Mouse (Mus musculus): ENCODE data around the gene Olfr224. TPM values are rescaled to one million over a fixed set of nuclear protein-coding genes. Genes with fewer than 3 reads are reported as not detected.

The Olfr224 gene
- not detected in 2 replicates for polyA plus RNA-seq (2012; rRNA removed)

DNA sequence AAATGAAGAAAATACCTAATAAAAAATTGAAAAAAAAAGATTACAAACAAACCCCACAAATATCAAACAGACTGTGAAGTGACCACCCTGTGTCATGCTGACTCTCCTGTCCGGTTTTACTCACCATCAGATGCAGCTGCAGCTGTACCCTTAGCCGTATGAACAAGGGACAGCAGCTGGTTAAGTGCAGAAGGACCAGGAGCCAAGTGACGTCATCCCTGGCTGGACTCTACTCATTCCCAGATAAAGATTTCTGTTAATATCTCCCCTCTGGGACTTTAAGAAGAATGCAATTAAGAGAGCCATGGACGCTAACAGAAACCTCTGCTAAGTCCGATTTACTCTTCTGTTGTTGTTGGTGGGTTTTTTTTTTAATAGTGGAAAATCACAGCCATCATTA, at the start of gene Olfr224:
Olfr224 (minus strand) TSS at position 149 of the 400 bp plus-strand sequence.
- H3K27me3 ChIP-seq (ENCODE audit: control insufficient read depth, insufficient read depth, low read length), result no peaks in the 10 kb centered on the region
- WGBS, result 84% methylated on average over 5 of the region's 5 CpGs
- no peak within 1 kb of the TSS for H3K4me3 ChIP-seq (ENCODE audit: extremely low read depth, insufficient read depth, insufficient read length)
- no peak for DNase-seq (ENCODE audit: low read depth in 1 of 2, low spot score in 2 of 2)
- H3K4me1 ChIP-seq (ENCODE audit: control insufficient read depth, insufficient read depth, insufficient read length), result no peaks in the 10 kb centered on the region
- H3K36me3 ChIP-seq (ENCODE audit: control insufficient read depth, insufficient read depth, low read length), result no peaks in the 10 kb centered on the region
- no peak within 1 kb of the TSS for H3K27ac ChIP-seq (ENCODE audit: insufficient read depth, low read length)
- TF ChIP-seq POLR2A (IDR thresholded peaks at IDR 0.05; ENCODE audit: low read depth, low read length) (no peak), CTCF (IDR thresholded peaks at IDR 0.05; ENCODE audit: extremely low read depth, insufficient read depth, insufficient read length, insufficient replicate concordance) (no peak)

DNA sequence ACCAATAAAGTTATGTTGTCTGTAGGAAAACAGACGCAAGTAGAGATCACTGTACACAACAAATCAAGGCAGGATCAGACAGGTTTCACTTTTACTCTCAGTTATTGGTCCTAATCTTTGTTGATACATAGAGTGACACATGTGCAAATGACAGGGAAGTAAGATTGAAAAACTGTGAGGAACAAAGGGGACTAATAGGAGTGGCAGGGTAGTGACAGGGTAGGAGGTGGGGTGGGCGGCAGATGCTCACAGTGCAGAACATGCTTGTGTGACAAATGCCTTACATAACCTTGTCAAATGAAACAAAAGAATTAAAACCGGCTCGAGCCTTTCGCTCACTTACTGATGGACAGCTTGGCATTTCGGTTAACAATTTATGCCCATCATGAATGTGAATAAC, 48.4 kb upstream of the Olfr224 start:
- no peaks in the 10 kb centered on the region for H3K36me3 ChIP-seq (ENCODE audit: control insufficient read depth, insufficient read depth, low read length)
- 75% methylated on average over 6 of the region's 6 CpGs for WGBS
- H3K4me3 ChIP-seq (ENCODE audit: extremely low read depth, insufficient read depth, insufficient read length), result no peak overlapping the region
- no peak overlapping the region for H3K27ac ChIP-seq (ENCODE audit: insufficient read depth, low read length)
- DNase-seq (ENCODE audit: low read depth in 1 of 2, low spot score in 2 of 2), result no peak
- H3K27me3 ChIP-seq (ENCODE audit: control insufficient read depth, insufficient read depth, low read length), result no peaks in the 10 kb centered on the region
- TF ChIP-seq CTCF (IDR thresholded peaks at IDR 0.05; ENCODE audit: extremely low read depth, insufficient read depth, insufficient read length, insufficient replicate concordance) (no peak), POLR2A (IDR thresholded peaks at IDR 0.05; ENCODE audit: low read depth, low read length) (no peak)
- no peaks in the 10 kb centered on the region for H3K4me1 ChIP-seq (ENCODE audit: control insufficient read depth, insufficient read depth, insufficient read length)

DNA sequence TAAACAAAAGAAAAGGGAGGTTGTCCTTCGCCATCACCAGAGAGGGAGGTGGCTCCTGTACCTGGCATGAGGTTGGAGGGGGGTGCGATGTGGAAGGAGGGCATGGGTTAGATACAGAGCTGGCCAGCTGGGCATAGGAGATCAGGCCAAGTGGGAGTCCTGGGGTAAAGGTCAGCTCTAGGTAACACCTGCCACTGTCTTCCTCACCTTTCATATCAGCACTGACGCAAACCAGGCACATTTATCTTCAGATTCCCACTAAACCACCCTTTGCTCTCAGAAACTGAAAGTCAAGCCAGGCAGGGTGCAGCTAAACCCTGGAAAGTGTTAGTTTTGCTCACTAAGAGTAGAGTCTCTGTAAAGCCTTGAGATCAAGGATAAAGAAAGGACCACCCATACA, 48.0 kb upstream of the Olfr224 start:
- Histone ChIP-seq H3K4me1 (ENCODE audit: control insufficient read depth, insufficient read depth, insufficient read length) (no peaks in the 10 kb centered on the region), H3K27me3 (ENCODE audit: control insufficient read depth, insufficient read depth, low read length) (no peaks in the 10 kb centered on the region), H3K4me3 (ENCODE audit: extremely low read depth, insufficient read depth, insufficient read length) (no peak overlapping the region), H3K36me3 (ENCODE audit: control insufficient read depth, insufficient read depth, low read length) (no peaks in the 10 kb centered on the region), H3K27ac (ENCODE audit: insufficient read depth, low read length) (no peak overlapping the region)
- no peak for DNase-seq (ENCODE audit: low read depth in 1 of 2, low spot score in 2 of 2)
- TF ChIP-seq POLR2A (IDR thresholded peaks at IDR 0.05; ENCODE audit: low read depth, low read length), result no peak
- no peak for TF ChIP-seq CTCF (IDR thresholded peaks at IDR 0.05; ENCODE audit: extremely low read depth, insufficient read depth, insufficient read length, insufficient replicate concordance)
- 81% methylated on average over 3 of the region's 3 CpGs for WGBS

- DNase-seq (ENCODE audit: low read depth in 1 of 2, low spot score in 2 of 2), result no peak
- Histone ChIP-seq H3K27me3 (ENCODE audit: control insufficient read depth, insufficient read depth, low read length) (no peaks in the 10 kb centered on the region), H3K4me3 (ENCODE audit: extremely low read depth, insufficient read depth, insufficient read length) (no peak within 1 kb of the TSS), H3K36me3 (ENCODE audit: control insufficient read depth, insufficient read depth, low read length) (no peaks in the 10 kb centered on the region), H3K4me1 (ENCODE audit: control insufficient read depth, insufficient read depth, insufficient read length) (no peaks in the 10 kb centered on the region), H3K27ac (ENCODE audit: insufficient read depth, low read length) (no peak within 1 kb of the TSS)
- TF ChIP-seq CTCF (IDR thresholded peaks at IDR 0.05; ENCODE audit: extremely low read depth, insufficient read depth, insufficient read length, insufficient replicate concordance), result no peak
- TF ChIP-seq POLR2A (IDR thresholded peaks at IDR 0.05; ENCODE audit: low read depth, low read length), result no peak
- WGBS, result 91% methylated on average over 4 of the region's 4 CpGs
Measured at GRCm38 (mm10) chr11:58615975-58616374, 45.6 kb upstream of the Olfr224 start, which contains the start of gene 2210407C18Rik. 2210407C18Rik (minus strand) TSS chr11:58616075.

DNA sequence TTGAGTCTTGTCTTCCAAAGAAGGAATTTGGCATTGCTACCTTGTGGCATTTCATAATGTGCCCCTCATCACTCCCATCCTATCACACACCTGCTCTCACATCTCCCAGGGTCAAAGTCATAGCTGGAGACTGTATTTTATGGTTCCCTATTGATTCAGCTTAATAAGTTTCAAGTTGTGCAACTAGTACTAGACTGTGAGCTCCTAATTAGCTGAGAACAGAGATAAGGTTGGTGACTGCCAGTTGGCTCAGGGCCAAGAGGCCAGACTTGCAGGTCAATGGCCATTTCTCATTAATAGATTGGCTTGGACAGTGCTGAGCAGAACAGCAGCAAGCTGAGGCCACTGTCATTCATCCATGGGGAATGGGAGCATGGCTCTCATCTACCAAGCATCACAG, 44.2 kb upstream of the Olfr224 start:
- H3K27me3 ChIP-seq (ENCODE audit: control insufficient read depth, insufficient read depth, low read length), result no peaks in the 10 kb centered on the region
- H3K4me3 ChIP-seq (ENCODE audit: extremely low read depth, insufficient read depth, insufficient read length), result no peak overlapping the region
- no peak for TF ChIP-seq CTCF (IDR thresholded peaks at IDR 0.05; ENCODE audit: extremely low read depth, insufficient read depth, insufficient read length, insufficient replicate concordance)
- TF ChIP-seq POLR2A (IDR thresholded peaks at IDR 0.05; ENCODE audit: low read depth, low read length), result no peak
- DNase-seq (ENCODE audit: low read depth in 1 of 2, low spot score in 2 of 2), result no peak
- H3K4me1 ChIP-seq (ENCODE audit: control insufficient read depth, insufficient read depth, insufficient read length), result no peaks in the 10 kb centered on the region
- H3K27ac ChIP-seq (ENCODE audit: insufficient read depth, low read length), result no peak overlapping the region
- H3K36me3 ChIP-seq (ENCODE audit: control insufficient read depth, insufficient read depth, low read length), result no peaks in the 10 kb centered on the region

GRCm38 (mm10) chr11:58613359-58613758, 43.0 kb upstream of the Olfr224 start:
- no peak overlapping the region for H3K4me3 ChIP-seq (ENCODE audit: extremely low read depth, insufficient read depth, insufficient read length)
- 59% methylated on average over 3 of the region's 3 CpGs for WGBS
- no peak for TF ChIP-seq CTCF (IDR thresholded peaks at IDR 0.05; ENCODE audit: extremely low read depth, insufficient read depth, insufficient read length, insufficient replicate concordance)
- TF ChIP-seq POLR2A (IDR thresholded peaks at IDR 0.05; ENCODE audit: low read depth, low read length), result no peak
- H3K27me3 ChIP-seq (ENCODE audit: control insufficient read depth, insufficient read depth, low read length), result no peaks in the 10 kb centered on the region
- H3K27ac ChIP-seq (ENCODE audit: insufficient read depth, low read length), result no peak overlapping the region
- no peaks in the 10 kb centered on the region for H3K4me1 ChIP-seq (ENCODE audit: control insufficient read depth, insufficient read depth, insufficient read length)
- no peaks in the 10 kb centered on the region for H3K36me3 ChIP-seq (ENCODE audit: control insufficient read depth, insufficient read depth, low read length)
- no peak for DNase-seq (ENCODE audit: low read depth in 1 of 2, low spot score in 2 of 2)

GRCm38 (mm10) chr11:58607030-58607429, 36.7 kb upstream of the Olfr224 start:
- Histone ChIP-seq H3K36me3 (ENCODE audit: control insufficient read depth, insufficient read depth, low read length) (no peaks in the 10 kb centered on the region), H3K27me3 (ENCODE audit: control insufficient read depth, insufficient read depth, low read length) (no peaks in the 10 kb centered on the region), H3K4me3 (ENCODE audit: extremely low read depth, insufficient read depth, insufficient read length) (no peak overlapping the region), H3K27ac (ENCODE audit: insufficient read depth, low read length) (no peak overlapping the region), H3K4me1 (ENCODE audit: control insufficient read depth, insufficient read depth, insufficient read length) (no peaks in the 10 kb centered on the region)
- no peak for DNase-seq (ENCODE audit: low read depth in 1 of 2, low spot score in 2 of 2)
- no peak for TF ChIP-seq CTCF (IDR thresholded peaks at IDR 0.05; ENCODE audit: extremely low read depth, insufficient read depth, insufficient read length, insufficient replicate concordance)
- TF ChIP-seq POLR2A (IDR thresholded peaks at IDR 0.05; ENCODE audit: low read depth, low read length), result no peak
- WGBS, result 79% methylated on average over 6 of the region's 6 CpGs
